Mouse (Mus musculus): ENCODE measurements at regions not wholly inside any gene's neighbourhood (a gene's known extent, or its start where the extent isn't known, plus 50 kb on each side); places are given as distances from the start of the nearest gene placed in this dataset.

GRCm38 (mm10) chr12:112387836-112388235 is 101.4 kb upstream of the A530016L24Rik start:
- no peak for DNase-seq

- DNase-seq: no peak
These were observed 93.3 kb upstream of the A530016L24Rik start for GRCm38 (mm10) chr12:112395909-112396308.

GRCm38 (mm10) chr12:112403688-112404240 is 85.5 kb upstream of the A530016L24Rik start:
- DNase-seq: no peak

- no peak for DNase-seq
These were observed 84.9 kb upstream of the A530016L24Rik start for GRCm38 (mm10) chr12:112404338-112404737.

GRCm38 (mm10) chr12:112405781-112406213 is 83.5 kb upstream of the A530016L24Rik start:
- no peak for DNase-seq

- no peak for DNase-seq
These were observed 77.5 kb upstream of the A530016L24Rik start for GRCm38 (mm10) chr12:112411612-112412350.

GRCm38 (mm10) chr12:112412351-112412697 is 76.9 kb upstream of the A530016L24Rik start:
- DNase-seq: no peak

GRCm38 (mm10) chr12:112415926-112416473 is 73.2 kb upstream of the A530016L24Rik start:
- no peak for DNase-seq

- no peak for DNase-seq
These were observed 72.7 kb upstream of the A530016L24Rik start for GRCm38 (mm10) chr12:112416537-112416936.

GRCm38 (mm10) chr12:112418636-112419035 is 70.6 kb upstream of the A530016L24Rik start:
- no peak for DNase-seq

- no peak for DNase-seq
These were observed 67.1 kb upstream of the A530016L24Rik start for GRCm38 (mm10) chr12:112422177-112422576.

GRCm38 (mm10) chr12:112424150-112424549 is 65.1 kb upstream of the A530016L24Rik start:
- DNase-seq: no peak

- DNase-seq: no peak
These were observed 62.6 kb upstream of the A530016L24Rik start for GRCm38 (mm10) chr12:112426681-112427080.

GRCm38 (mm10) chr12:112430104-112430846 is 59.0 kb upstream of the A530016L24Rik start:
- DNase-seq: no peak

GRCm38 (mm10) chr12:112433315-112433714 is 55.9 kb upstream of the A530016L24Rik start:
- no peak for DNase-seq

- no peak for DNase-seq
These were observed 54.5 kb upstream of the A530016L24Rik start for GRCm38 (mm10) chr12:112434673-112435294.

GRCm38 (mm10) chr12:112435295-112436110 is 53.7 kb upstream of the A530016L24Rik start:
- DNase-seq: peak; percentile 13

GRCm38 (mm10) chr12:112437046-112437445 is 52.2 kb upstream of the A530016L24Rik start:
- DNase-seq: no peak

- no peak for DNase-seq
These were observed 51.0 kb upstream of the A530016L24Rik start for GRCm38 (mm10) chr12:112438206-112438605.
